Mouse (Mus musculus): Measurements from ENCODE around the gene 4933427D14Rik. TPM values are rescaled to one million over a fixed set of nuclear protein-coding genes. Genes with fewer than 3 reads are reported as not detected.
"Not testable (repeated sequence)": the region's sequence is repeated elsewhere in the genome, so short reads cannot be mapped to it uniquely, and the experiment has no call there.

4933427D14Rik gene
- total RNA-seq, 1 experiment: 8.3 TPM

GRCm38 (mm10) chr11:72174721-72175120 lies 32.5 kb downstream of the 4933427D14Rik start:
- Histone ChIP-seq H3K36me3 (ENCODE audit: control insufficient read depth, insufficient read depth, low read length, poor library complexity, severe bottlenecking) (peaks cover 8% of the 10 kb centered on the region; the same call in 1 of the 2 replicates), H3K9ac (ENCODE audit: insufficient read depth, low read depth, low read length, poor library complexity, severe bottlenecking) (no peak overlapping the region), H3K4me1 (ENCODE audit: control insufficient read depth in 2 of 2, insufficient read depth in 2 of 2, low read length in 2 of 2, poor library complexity in 1 of 2) (peaks cover 0 to 2% of the 10 kb centered on the region in 2 experiments; a peak in 2 of 4 replicates), H3K4me3 (ENCODE audit: insufficient read depth in 1 of 2, low read depth in 1 of 2, low read length in 2 of 2, poor library complexity in 1 of 2, severe bottlenecking in 1 of 2) (no peak overlapping the region), H3K9me3 (ENCODE audit: control insufficient read depth, insufficient read depth, low read depth, low read length) (no peaks in the 10 kb centered on the region), H3K27ac (ENCODE audit: insufficient read depth, low read depth, low read length, poor library complexity, severe bottlenecking) (no peak overlapping the region)
- TF ChIP-seq HCFC1 (IDR thresholded peaks at IDR 0.05; ENCODE audit: borderline replicate concordance, insufficient read depth, low read length) (no peak), CHD2 (IDR thresholded peaks at IDR 0.05; ENCODE audit: low read depth, low read length) (no peak), ZC3H11A (IDR thresholded peaks at IDR 0.05; ENCODE audit: borderline replicate concordance, low read depth, low read length) (no peak), MAFK (IDR thresholded peaks at IDR 0.05; ENCODE audit: insufficient read depth, low read depth, low read length) (no peak), ZNF384 (IDR thresholded peaks at IDR 0.05; ENCODE audit: low read depth, low read length) (no peak)
- no peak for DNase-seq (ENCODE audit: low read depth, low spot score)
- in situ Hi-C loops (cut with MboI; ENCODE audit: low sequenced_read_pairs in 2 of 2, unreplicated experiment in 2 of 2): no loop called here

- Histone ChIP-seq H3K4me3 (ENCODE audit: insufficient read depth in 1 of 2, low read depth in 1 of 2, low read length in 2 of 2, poor library complexity in 1 of 2, severe bottlenecking in 1 of 2) (no peak overlapping the region), H3K4me1 (ENCODE audit: control insufficient read depth in 2 of 2, insufficient read depth in 2 of 2, low read length in 2 of 2, poor library complexity in 1 of 2) (peaks cover 0 to 2% of the 10 kb centered on the region in 2 experiments; a peak in 2 of 4 replicates), H3K9ac (ENCODE audit: insufficient read depth, low read depth, low read length, poor library complexity, severe bottlenecking) (no peak overlapping the region), H3K36me3 (ENCODE audit: control insufficient read depth, insufficient read depth, low read length, poor library complexity, severe bottlenecking) (peaks cover 8% of the 10 kb centered on the region; the same call in 1 of the 2 replicates), H3K27ac (ENCODE audit: insufficient read depth, low read depth, low read length, poor library complexity, severe bottlenecking) (no peak overlapping the region), H3K9me3 (ENCODE audit: control insufficient read depth, insufficient read depth, low read depth, low read length) (no peaks in the 10 kb centered on the region)
- in situ Hi-C loops (cut with MboI; ENCODE audit: low sequenced_read_pairs in 2 of 2, unreplicated experiment in 2 of 2): no loop called here
- TF ChIP-seq ZC3H11A (IDR thresholded peaks at IDR 0.05; ENCODE audit: borderline replicate concordance, low read depth, low read length) (no peak), MAFK (IDR thresholded peaks at IDR 0.05; ENCODE audit: insufficient read depth, low read depth, low read length) (no peak), HCFC1 (IDR thresholded peaks at IDR 0.05; ENCODE audit: borderline replicate concordance, insufficient read depth, low read length) (no peak), CHD2 (IDR thresholded peaks at IDR 0.05; ENCODE audit: low read depth, low read length) (no peak), ZNF384 (IDR thresholded peaks at IDR 0.05; ENCODE audit: low read depth, low read length) (no peak)
- DNase-seq (ENCODE audit: low read depth, low spot score): no peak
Measured at GRCm38 (mm10) chr11:72173506-72173905, 33.8 kb downstream of the 4933427D14Rik start.

- H3K9me3 ChIP-seq (ENCODE audit: control insufficient read depth, insufficient read depth, low read depth, low read length); H3K4me3 ChIP-seq (ENCODE audit: insufficient read depth in 1 of 2, low read depth in 1 of 2, low read length in 2 of 2, poor library complexity in 1 of 2, severe bottlenecking in 1 of 2); H3K36me3 ChIP-seq (ENCODE audit: control insufficient read depth, insufficient read depth, low read length, poor library complexity, severe bottlenecking); DNase-seq (ENCODE audit: low read depth, low spot score); H3K27ac ChIP-seq (ENCODE audit: insufficient read depth, low read depth, low read length, poor library complexity, severe bottlenecking); in situ Hi-C loops (cut with MboI; ENCODE audit: low sequenced_read_pairs in 2 of 2, unreplicated experiment in 2 of 2); H3K4me1 ChIP-seq (ENCODE audit: control insufficient read depth in 2 of 2, insufficient read depth in 2 of 2, low read length in 2 of 2, poor library complexity in 1 of 2); H3K9ac ChIP-seq (ENCODE audit: insufficient read depth, low read depth, low read length, poor library complexity, severe bottlenecking): not testable (repeated sequence)
Measured at GRCm38 (mm10) chr11:72171906-72172305, 35.4 kb downstream of the 4933427D14Rik start.

GRCm38 (mm10) chr11:72169871-72170270 lies 37.4 kb downstream of the 4933427D14Rik start:
- no peak overlapping the region for H3K27ac ChIP-seq (ENCODE audit: insufficient read depth, low read depth, low read length, poor library complexity, severe bottlenecking)
- in situ Hi-C loops (cut with MboI; ENCODE audit: low sequenced_read_pairs in 2 of 2, unreplicated experiment in 2 of 2): no loop called here
- H3K36me3 ChIP-seq (ENCODE audit: control insufficient read depth, insufficient read depth, low read length, poor library complexity, severe bottlenecking): peaks cover 13% of the 10 kb centered on the region; the same call in 1 of the 2 replicates
- no peak overlapping the region for H3K4me3 ChIP-seq (ENCODE audit: insufficient read depth in 1 of 2, low read depth in 1 of 2, low read length in 2 of 2, poor library complexity in 1 of 2, severe bottlenecking in 1 of 2)
- H3K9me3 ChIP-seq (ENCODE audit: control insufficient read depth, insufficient read depth, low read depth, low read length): no peaks in the 10 kb centered on the region
- DNase-seq (ENCODE audit: low read depth, low spot score): no peak
- H3K4me1 ChIP-seq (ENCODE audit: control insufficient read depth in 2 of 2, insufficient read depth in 2 of 2, low read length in 2 of 2, poor library complexity in 1 of 2): no peaks in the 10 kb centered on the region
- no peak for TF ChIP-seq MAFK (IDR thresholded peaks at IDR 0.05; ENCODE audit: insufficient read depth, low read depth, low read length)
- no peak for TF ChIP-seq ZC3H11A (IDR thresholded peaks at IDR 0.05; ENCODE audit: borderline replicate concordance, low read depth, low read length)
- TF ChIP-seq HCFC1 (IDR thresholded peaks at IDR 0.05; ENCODE audit: borderline replicate concordance, insufficient read depth, low read length): no peak
- no peak for TF ChIP-seq ZNF384 (IDR thresholded peaks at IDR 0.05; ENCODE audit: low read depth, low read length)
- TF ChIP-seq CHD2 (IDR thresholded peaks at IDR 0.05; ENCODE audit: low read depth, low read length): no peak
- H3K9ac ChIP-seq (ENCODE audit: insufficient read depth, low read depth, low read length, poor library complexity, severe bottlenecking): no peak overlapping the region

- H3K36me3 ChIP-seq (ENCODE audit: control insufficient read depth, insufficient read depth, low read length, poor library complexity, severe bottlenecking): peaks cover 7% of the 10 kb centered on the region; the same call in 1 of the 2 replicates
Measured at GRCm38 (mm10) chr11:72163198-72163597, 44.1 kb downstream of the 4933427D14Rik start.

More at GRCm38 (mm10) chr11:72163198-72163597, 44.1 kb downstream of the 4933427D14Rik start:
- Histone ChIP-seq H3K4me1 (ENCODE audit: control insufficient read depth in 2 of 2, insufficient read depth in 2 of 2, low read length in 2 of 2, poor library complexity in 1 of 2) (no peaks in the 10 kb centered on the region), H3K9ac (ENCODE audit: insufficient read depth, low read depth, low read length, poor library complexity, severe bottlenecking) (no peak overlapping the region), H3K4me3 (ENCODE audit: insufficient read depth in 1 of 2, low read depth in 1 of 2, low read length in 2 of 2, poor library complexity in 1 of 2, severe bottlenecking in 1 of 2) (no peak overlapping the region), H3K9me3 (ENCODE audit: control insufficient read depth, insufficient read depth, low read depth, low read length) (no peaks in the 10 kb centered on the region), H3K27ac (ENCODE audit: insufficient read depth, low read depth, low read length, poor library complexity, severe bottlenecking) (no peak overlapping the region)
- DNase-seq (ENCODE audit: low read depth, low spot score): no peak
- in situ Hi-C loops (cut with MboI; ENCODE audit: low sequenced_read_pairs in 2 of 2, unreplicated experiment in 2 of 2): no loop called here
- TF ChIP-seq MAFK (IDR thresholded peaks at IDR 0.05; ENCODE audit: insufficient read depth, low read depth, low read length) (no peak), ZC3H11A (IDR thresholded peaks at IDR 0.05; ENCODE audit: borderline replicate concordance, low read depth, low read length) (no peak)

Measured in ES-E14 (cell line).